Mouse (Mus musculus): ENCODE data around the gene Myo7a. TPM values are rescaled to one million over a fixed set of nuclear protein-coding genes. Genes with fewer than 3 reads are reported as not detected.

Gene Myo7a
- total and polyA plus RNA-seq, 2 experiments from 2014 or later = 11.9 to 50.8 TPM

- no peak overlapping the region for H3K4me2 ChIP-seq (ENCODE audit: low read depth, low read length)
- ATAC-seq = no peak
- no peak for DNase-seq (ENCODE audit: low spot score)
- no peaks in the 10 kb centered on the region for H3K9me3 ChIP-seq (ENCODE audit: low read length)
- H3K27ac ChIP-seq = no peak overlapping the region
- H3K9ac ChIP-seq (replicated peaks; ENCODE audit: low read length) = no peak overlapping the region
- TF ChIP-seq CTCF (IDR thresholded peaks at IDR 0.05; ENCODE audit: low read depth) = no peak
- no peak overlapping the region for H3K4me3 ChIP-seq (ENCODE audit: low read length)
- H3K4me1 ChIP-seq (ENCODE audit: insufficient read depth, low read length) = 0 out of 2 replicates have a peak, but pooled peaks cover 7% of the 10 kb centered on the region
- WGBS = 65% methylated on average over 16 of the region's 16 CpGs
- H3K27me3 ChIP-seq (ENCODE audit: insufficient read depth, low read length) = no peaks in the 10 kb centered on the region
- no peaks in the 10 kb centered on the region for H3K36me3 ChIP-seq (ENCODE audit: insufficient read depth, low read length)
Measured at GRCm38 (mm10) chr7:98104481-98105435, 14.6 kb downstream of the Myo7a start.

DNA sequence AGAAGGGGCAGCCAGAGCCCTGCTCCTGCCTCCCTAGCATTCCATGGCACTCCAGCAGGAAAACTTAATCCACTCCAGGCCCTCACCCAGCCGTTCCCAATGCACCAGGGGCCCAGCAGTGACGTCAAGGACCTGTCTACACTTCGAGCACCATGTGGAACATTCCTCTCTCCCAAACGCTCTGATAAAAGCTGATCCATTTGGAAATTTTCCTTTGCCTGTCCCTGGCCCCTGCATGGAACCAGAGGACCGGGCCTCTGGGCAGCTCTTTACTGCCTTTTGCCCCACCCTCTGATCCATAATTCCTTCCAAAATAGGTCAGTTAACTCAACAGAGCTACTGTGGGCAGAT is 15.4 kb downstream of the Myo7a start:
- Histone ChIP-seq H3K27me3 (ENCODE audit: insufficient read depth, low read length) (no peaks in the 10 kb centered on the region), H3K9ac (replicated peaks; ENCODE audit: low read length) (no peak overlapping the region), H3K36me3 (ENCODE audit: insufficient read depth, low read length) (no peaks in the 10 kb centered on the region), H3K9me3 (ENCODE audit: low read length) (no peaks in the 10 kb centered on the region), H3K4me2 (ENCODE audit: low read depth, low read length) (no peak overlapping the region), H3K27ac (peak overlapping the region; percentile 9; the same call in 1 of the 2 replicates), H3K4me3 (ENCODE audit: low read length) (no peak overlapping the region), H3K4me1 (ENCODE audit: insufficient read depth, low read length) (0 out of 2 replicates have a peak, but pooled peaks cover 7% of the 10 kb centered on the region)
- 82% methylated on average over 5 of the region's 5 CpGs for WGBS
- no peak for DNase-seq (ENCODE audit: low spot score)
- TF ChIP-seq CTCF (IDR thresholded peaks at IDR 0.05; ENCODE audit: low read depth) = no peak
- ATAC-seq = no peak

DNA sequence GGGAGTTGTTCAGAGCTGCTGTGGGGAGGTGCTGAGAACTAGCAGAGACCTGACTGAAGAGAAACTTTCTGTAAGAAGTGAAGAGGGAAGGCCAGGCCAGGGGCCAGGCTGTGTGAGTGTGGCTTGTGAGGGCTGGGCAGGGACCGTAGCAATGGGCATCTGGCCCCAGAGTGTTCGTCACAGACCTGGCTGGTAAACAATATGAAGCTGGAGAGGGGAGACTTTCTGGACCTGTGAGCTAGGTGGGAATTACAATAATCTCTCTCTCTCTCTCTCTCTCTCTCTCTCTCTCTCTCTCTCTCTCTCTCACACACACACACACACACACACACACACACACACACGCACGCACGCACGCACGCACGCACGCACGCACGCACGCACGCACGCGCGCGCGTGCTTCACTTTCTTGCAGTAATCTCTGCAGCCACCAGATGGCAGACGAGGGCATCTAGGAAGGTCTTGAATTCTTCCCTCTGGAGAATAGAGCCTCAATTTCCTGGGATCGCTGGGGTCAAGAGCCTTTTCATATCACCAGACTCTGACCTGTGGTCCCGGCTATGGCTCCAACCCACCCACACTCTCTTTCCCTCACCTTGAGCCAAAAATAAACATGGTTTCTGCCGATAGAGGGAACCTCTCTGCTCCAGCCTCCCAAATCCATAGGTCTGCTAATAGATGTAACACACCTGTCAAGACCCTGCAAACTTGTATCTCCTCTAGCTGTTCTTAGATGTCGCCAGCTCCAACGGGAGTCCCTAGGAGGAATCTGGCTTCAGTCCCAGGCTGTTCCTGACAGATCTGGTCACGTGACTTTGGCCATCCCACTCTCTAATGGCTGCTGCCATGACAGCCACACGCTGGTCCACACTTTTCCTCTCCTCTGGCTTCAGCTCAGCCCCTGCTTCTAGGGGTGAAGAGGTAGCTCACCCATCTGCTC is 16.1 kb downstream of the Myo7a start:
- WGBS = 12% methylated on average over 23 of the region's 26 CpGs
- Histone ChIP-seq H3K4me1 (ENCODE audit: insufficient read depth, low read length) (0 out of 2 replicates have a peak, but pooled peaks cover 7% of the 10 kb centered on the region), H3K27me3 (ENCODE audit: insufficient read depth, low read length) (no peaks in the 10 kb centered on the region), H3K4me2 (ENCODE audit: low read depth, low read length) (peak overlapping the region; percentile 55), H3K9ac (replicated peaks; ENCODE audit: low read length) (peak overlapping the region; percentile 45; the same call in 1 of the 2 replicates), H3K36me3 (ENCODE audit: insufficient read depth, low read length) (no peaks in the 10 kb centered on the region), H3K4me3 (ENCODE audit: low read length) (peak overlapping the region; percentile 27), H3K9me3 (ENCODE audit: low read length) (no peaks in the 10 kb centered on the region), H3K27ac (peak overlapping the region; percentile 75)
- peak; percentile 84 for TF ChIP-seq CTCF (IDR thresholded peaks at IDR 0.05; ENCODE audit: low read depth)
- ATAC-seq (peak; percentile 74), DNase-seq (ENCODE audit: low spot score) (peak; percentile 93)

DNA sequence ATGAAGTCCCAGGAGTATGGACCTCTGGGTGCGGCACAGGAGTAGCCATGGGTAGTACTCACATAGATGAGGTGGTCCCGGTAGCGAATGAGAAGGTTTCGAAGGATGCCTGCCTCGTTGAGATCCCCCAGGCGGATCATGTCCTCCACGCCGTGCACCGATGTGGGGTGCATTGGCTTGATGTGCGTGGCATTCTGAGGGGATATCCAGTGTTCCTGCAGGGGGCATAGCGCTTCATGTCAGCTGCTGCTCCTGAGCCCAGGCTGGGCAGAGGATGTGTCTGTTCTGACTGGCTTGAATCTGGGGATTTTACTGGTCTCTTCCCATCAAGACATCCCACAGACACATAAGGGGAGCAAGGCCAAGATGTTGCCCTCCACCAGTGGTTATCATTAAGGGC is 16.8 kb downstream of the Myo7a start:
- peak overlapping the region; percentile 55 for H3K4me2 ChIP-seq (ENCODE audit: low read depth, low read length)
- H3K9me3 ChIP-seq (ENCODE audit: low read length) = no peaks in the 10 kb centered on the region
- WGBS = 96% methylated on average over 11 of the region's 11 CpGs

DNA sequence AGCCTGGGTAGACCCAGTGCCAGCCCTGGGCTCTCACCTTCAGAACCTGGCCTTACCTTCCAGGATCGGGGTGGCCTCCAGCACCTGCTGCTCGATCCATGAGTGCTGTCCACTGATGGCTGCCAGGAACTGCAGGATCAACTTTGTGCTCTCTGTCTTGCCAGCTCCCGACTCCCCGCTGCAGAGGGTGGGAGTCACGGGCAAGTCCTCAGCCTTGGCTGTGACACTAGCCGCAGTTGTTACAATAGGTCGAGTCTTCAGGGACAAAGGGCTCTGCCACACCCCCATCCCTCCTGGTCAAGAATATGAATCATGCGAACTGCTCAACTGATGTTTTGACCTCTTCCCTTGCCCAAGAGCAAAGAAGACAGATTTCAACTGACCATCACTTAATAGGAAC is 21.8 kb downstream of the Myo7a start:
- H3K4me2 ChIP-seq (ENCODE audit: low read depth, low read length) = no peak overlapping the region
- no peak for ATAC-seq
- H3K4me3 ChIP-seq (ENCODE audit: low read length) = no peak overlapping the region
- no peak overlapping the region for H3K27ac ChIP-seq
- H3K9me3 ChIP-seq (ENCODE audit: low read length) = no peaks in the 10 kb centered on the region
- H3K27me3 ChIP-seq (ENCODE audit: insufficient read depth, low read length) = no peaks in the 10 kb centered on the region
- peaks cover 6% of the 10 kb centered on the region; the same call in 1 of the 2 replicates for H3K36me3 ChIP-seq (ENCODE audit: insufficient read depth, low read length)
- 93% methylated on average over 8 of the region's 8 CpGs for WGBS
- DNase-seq (ENCODE audit: low spot score) = no peak
- no peak overlapping the region for H3K9ac ChIP-seq (replicated peaks; ENCODE audit: low read length)
- TF ChIP-seq CTCF (IDR thresholded peaks at IDR 0.05; ENCODE audit: low read depth) = no peak
- H3K4me1 ChIP-seq (ENCODE audit: insufficient read depth, low read length) = 0 out of 2 replicates have a peak, but pooled peaks cover 2% of the 10 kb centered on the region

More for the DNA sequence above, 16.8 kb downstream of the Myo7a start:
- Histone ChIP-seq H3K27ac (peak overlapping the region; percentile 75; the same call in 1 of the 2 replicates), H3K4me3 (ENCODE audit: low read length) (no peak overlapping the region), H3K36me3 (ENCODE audit: insufficient read depth, low read length) (no peaks in the 10 kb centered on the region), H3K4me1 (ENCODE audit: insufficient read depth, low read length) (0 out of 2 replicates have a peak, but pooled peaks cover 7% of the 10 kb centered on the region), H3K9ac (replicated peaks; ENCODE audit: low read length) (peak overlapping the region; percentile 45; the same call in 1 of the 2 replicates), H3K27me3 (ENCODE audit: insufficient read depth, low read length) (no peaks in the 10 kb centered on the region)
- DNase-seq (ENCODE audit: low spot score) = no peak
- peak; percentile 20; the same call in 1 of the 2 replicates for TF ChIP-seq CTCF (IDR thresholded peaks at IDR 0.05; ENCODE audit: low read depth)
- no peak for ATAC-seq

DNA sequence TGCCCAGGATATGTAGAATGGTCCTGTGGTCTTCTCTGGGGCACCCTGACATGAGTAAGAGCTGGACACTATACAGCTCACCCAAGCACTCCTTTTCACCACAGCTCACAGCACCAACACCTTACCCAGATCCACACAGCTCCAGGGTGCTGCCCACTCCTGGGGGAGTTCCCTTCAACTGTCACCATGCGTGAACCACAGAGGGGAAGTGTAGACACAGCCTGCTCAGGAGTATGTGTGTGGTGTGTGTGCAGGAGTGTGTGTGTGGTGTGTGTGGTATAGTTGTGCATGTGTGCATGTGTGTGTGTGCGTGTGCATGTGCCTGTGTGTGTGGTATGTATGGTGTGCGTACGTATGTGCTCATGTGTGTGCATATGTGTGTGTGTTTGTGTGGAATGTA is 23.5 kb downstream of the Myo7a start:
- ATAC-seq (no peak), DNase-seq (ENCODE audit: low spot score) (no peak)
- H3K27ac ChIP-seq = no peak overlapping the region
- WGBS = 95% methylated on average over 4 of the region's 4 CpGs
- no peaks in the 10 kb centered on the region for H3K9me3 ChIP-seq (ENCODE audit: low read length)
- no peaks in the 10 kb centered on the region for H3K4me1 ChIP-seq (ENCODE audit: insufficient read depth, low read length)
- no peak overlapping the region for H3K4me2 ChIP-seq (ENCODE audit: low read depth, low read length)
- TF ChIP-seq CTCF (IDR thresholded peaks at IDR 0.05; ENCODE audit: low read depth) = no peak
- H3K36me3 ChIP-seq (ENCODE audit: insufficient read depth, low read length) = peaks cover 6% of the 10 kb centered on the region; the same call in 1 of the 2 replicates
- no peak overlapping the region for H3K9ac ChIP-seq (replicated peaks; ENCODE audit: low read length)
- no peak overlapping the region for H3K4me3 ChIP-seq (ENCODE audit: low read length)
- no peaks in the 10 kb centered on the region for H3K27me3 ChIP-seq (ENCODE audit: insufficient read depth, low read length)
